Mouse (Mus musculus): ENCODE measurements around the gene Gfra4. TPM values are rescaled to one million over a fixed set of nuclear protein-coding genes. Genes with fewer than 3 reads are reported as not detected.

The Gfra4 gene
- polyA plus RNA-seq, 1 experiment: 0.73 TPM

DNA sequence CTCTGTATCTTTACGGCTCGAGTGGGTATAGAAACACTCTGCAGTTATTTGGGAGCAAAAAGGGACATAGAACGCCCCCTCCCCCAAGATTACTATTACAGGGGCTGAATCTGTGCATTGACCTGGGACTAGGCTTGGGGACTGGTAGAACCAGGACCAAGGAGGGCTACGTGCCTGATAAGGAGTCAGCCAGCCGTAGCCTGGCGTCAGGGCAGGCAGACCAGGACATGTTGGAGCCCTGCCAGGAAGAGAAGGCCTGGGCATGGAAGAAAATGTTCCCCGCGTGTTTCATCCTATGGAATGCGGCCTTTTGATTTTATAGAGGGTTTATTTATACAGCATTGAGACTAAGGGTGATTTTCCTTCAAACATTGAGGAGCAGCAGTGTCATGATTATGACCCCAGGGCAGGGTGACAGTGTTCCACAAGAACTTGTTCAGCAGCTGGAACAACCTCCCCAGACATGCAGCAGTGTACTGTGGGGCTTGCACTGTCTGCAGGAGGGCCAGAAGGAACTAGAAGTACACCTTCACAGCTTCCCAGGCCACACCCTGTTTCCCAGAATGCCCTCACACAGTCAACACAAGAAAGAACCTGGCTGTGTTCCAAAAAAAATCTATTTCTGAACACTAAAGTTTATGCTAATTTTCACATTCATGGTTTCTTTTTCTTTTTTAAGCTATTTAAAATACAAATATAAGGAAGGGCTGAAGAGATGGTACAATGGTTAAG, 2.3 kb upstream of the Gfra4 start:
- Histone ChIP-seq H3K27ac (ENCODE audit: insufficient read depth, low read length) (no peak overlapping the region), H3K9me3 (replicated peaks; ENCODE audit: control insufficient read depth, insufficient read depth, low read length, poor library complexity, severe bottlenecking) (no peaks in the 10 kb centered on the region), H3K36me3 (ENCODE audit: control insufficient read depth, insufficient read depth, low read length, poor library complexity, severe bottlenecking) (no peaks in the 10 kb centered on the region), H3K4me1 (ENCODE audit: control insufficient read depth, insufficient read depth, low read length) (no peaks in the 10 kb centered on the region), H3K9ac (ENCODE audit: low read depth, poor library complexity, severe bottlenecking) (peak overlapping the region; percentile 12; the same call in 1 of the 2 replicates), H3K4me3 (ENCODE audit: low read depth, low read length) (no peak overlapping the region), H3K27me3 (ENCODE audit: control insufficient read depth, insufficient read depth, low read length, poor library complexity, severe bottlenecking) (peaks cover 7% of the 10 kb centered on the region; the same call in 1 of the 2 replicates)
- TF ChIP-seq POLR2A (IDR thresholded peaks at IDR 0.05; ENCODE audit: insufficient read depth, low read length) (no peak), EP300 (IDR thresholded peaks at IDR 0.05; ENCODE audit: insufficient read depth, low read depth, low read length) (no peak), CTCF (IDR thresholded peaks at IDR 0.05; ENCODE audit: low read depth, low read length) (no peak)

DNA sequence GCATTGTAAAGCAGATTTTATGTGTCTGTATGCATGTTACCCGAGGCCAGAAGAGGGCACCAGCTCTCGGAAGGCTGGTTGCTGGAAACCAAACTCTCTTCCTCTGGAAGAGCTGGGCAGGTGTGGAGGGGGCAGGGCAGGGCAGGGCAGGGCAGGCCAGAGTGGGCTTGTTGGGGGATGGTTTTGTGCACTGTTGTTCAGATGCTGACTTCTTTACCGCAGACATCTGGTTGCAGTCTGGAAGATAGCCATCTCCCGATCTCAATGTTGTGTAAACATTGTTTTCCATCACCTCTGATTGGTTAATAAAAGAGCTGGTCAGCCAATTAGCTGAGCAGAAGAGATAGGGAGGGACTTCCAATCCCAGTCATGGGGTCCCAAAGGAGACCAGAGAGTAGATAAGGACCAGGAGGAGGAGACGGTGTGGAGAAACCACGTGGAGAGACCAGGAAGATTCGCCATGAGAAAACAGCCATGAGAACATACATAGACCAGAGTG, 1.5 kb upstream of the Gfra4 start:
- Histone ChIP-seq H3K27me3 (ENCODE audit: control insufficient read depth, insufficient read depth, low read length, poor library complexity, severe bottlenecking) (peaks cover 7% of the 10 kb centered on the region; the same call in 1 of the 2 replicates), H3K27ac (ENCODE audit: insufficient read depth, low read length) (no peak overlapping the region), H3K9ac (ENCODE audit: low read depth, poor library complexity, severe bottlenecking) (peak overlapping the region; percentile 12; the same call in 1 of the 2 replicates)

DNA sequence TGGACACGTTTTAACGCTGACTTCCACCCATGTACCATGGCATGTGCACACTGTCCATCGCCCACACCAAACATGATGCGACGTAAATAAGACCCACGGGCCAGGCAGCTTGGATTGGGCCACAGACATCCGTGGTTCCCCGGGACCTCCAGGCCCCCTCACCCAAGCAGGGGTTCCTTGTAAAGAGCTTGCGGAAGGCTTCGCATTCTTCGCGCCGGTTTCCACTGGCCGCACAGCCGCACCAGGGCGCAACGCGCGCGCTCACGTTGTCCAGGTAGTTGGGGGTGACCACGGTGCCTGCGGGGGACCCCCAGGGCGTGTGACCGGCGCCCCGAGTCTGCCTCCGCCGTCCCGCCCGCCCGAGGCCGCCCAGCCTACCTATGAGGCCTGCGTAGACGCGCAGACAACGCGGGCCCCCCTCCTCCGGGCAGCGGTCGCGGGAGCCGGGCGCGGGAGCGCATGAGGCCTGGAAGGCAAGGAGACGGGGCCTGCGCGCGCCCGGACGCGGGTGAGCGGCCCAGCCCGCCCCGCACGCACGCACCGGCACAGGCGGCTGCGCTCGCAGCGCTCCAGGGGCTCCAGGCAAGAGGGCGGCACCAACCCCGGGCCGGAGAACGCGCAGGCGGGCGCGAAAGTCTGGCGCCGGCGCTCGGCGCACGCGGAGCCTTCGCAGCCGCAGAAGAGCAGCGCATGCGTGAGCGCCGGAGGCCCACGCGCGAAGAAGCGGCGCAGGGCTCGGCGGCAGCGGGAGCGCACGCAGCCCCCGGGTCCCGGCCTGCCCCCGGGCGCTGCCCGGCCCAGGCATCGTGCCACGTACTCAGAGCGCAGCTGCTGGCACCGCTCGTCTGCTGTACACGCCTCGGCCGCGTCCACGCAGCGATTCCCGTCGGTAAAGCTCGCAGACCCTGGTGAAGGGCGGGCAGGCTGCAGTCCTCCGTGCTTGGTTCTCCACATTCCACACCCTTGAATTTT, 1.7 kb downstream of the Gfra4 start:
- TF ChIP-seq CTCF (IDR thresholded peaks at IDR 0.05; ENCODE audit: low read depth, low read length) (no peak), POLR2A (IDR thresholded peaks at IDR 0.05; ENCODE audit: insufficient read depth, low read length) (no peak), EP300 (IDR thresholded peaks at IDR 0.05; ENCODE audit: insufficient read depth, low read depth, low read length) (no peak)
- H3K27me3 ChIP-seq (ENCODE audit: control insufficient read depth, insufficient read depth, low read length, poor library complexity, severe bottlenecking): peaks cover 7% of the 10 kb centered on the region; the same call in 1 of the 2 replicates

More for the DNA sequence above, 1.5 kb upstream of the Gfra4 start:
- Histone ChIP-seq H3K36me3 (ENCODE audit: control insufficient read depth, insufficient read depth, low read length, poor library complexity, severe bottlenecking) (no peaks in the 10 kb centered on the region), H3K4me3 (ENCODE audit: low read depth, low read length) (peak overlapping the region; percentile 55), H3K9me3 (replicated peaks; ENCODE audit: control insufficient read depth, insufficient read depth, low read length, poor library complexity, severe bottlenecking) (no peaks in the 10 kb centered on the region), H3K4me1 (ENCODE audit: control insufficient read depth, insufficient read depth, low read length) (no peaks in the 10 kb centered on the region)
- TF ChIP-seq POLR2A (IDR thresholded peaks at IDR 0.05; ENCODE audit: insufficient read depth, low read length) (no peak), CTCF (IDR thresholded peaks at IDR 0.05; ENCODE audit: low read depth, low read length) (peak; percentile 46), EP300 (IDR thresholded peaks at IDR 0.05; ENCODE audit: insufficient read depth, low read depth, low read length) (no peak)

DNA sequence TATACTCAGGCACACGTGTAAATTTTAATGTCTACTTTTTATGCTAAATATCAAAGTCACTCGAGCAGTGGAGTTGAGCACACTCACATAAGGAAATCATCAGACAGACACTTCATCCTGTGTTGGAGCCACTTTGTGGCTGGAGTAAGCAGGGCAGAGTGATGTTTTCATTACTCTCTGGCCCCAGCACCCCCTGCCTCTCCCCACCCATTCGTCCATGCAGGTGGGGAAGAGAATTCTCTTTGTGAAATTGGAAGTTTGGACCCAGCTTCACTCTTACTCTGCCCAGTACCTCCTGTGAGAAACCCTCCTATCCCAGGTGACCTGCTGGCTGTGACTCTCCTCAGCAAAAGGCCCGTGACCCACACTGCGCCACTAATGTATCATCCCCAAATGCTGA, 4.2 kb downstream of the Gfra4 start:
- Histone ChIP-seq H3K27me3 (ENCODE audit: control insufficient read depth, insufficient read depth, low read length, poor library complexity, severe bottlenecking) (peaks cover 7% of the 10 kb centered on the region; the same call in 1 of the 2 replicates), H3K27ac (ENCODE audit: insufficient read depth, low read length) (no peak overlapping the region), H3K36me3 (ENCODE audit: control insufficient read depth, insufficient read depth, low read length, poor library complexity, severe bottlenecking) (no peaks in the 10 kb centered on the region), H3K9ac (ENCODE audit: low read depth, poor library complexity, severe bottlenecking) (no peak overlapping the region), H3K4me1 (ENCODE audit: control insufficient read depth, insufficient read depth, low read length) (no peaks in the 10 kb centered on the region), H3K9me3 (replicated peaks; ENCODE audit: control insufficient read depth, insufficient read depth, low read length, poor library complexity, severe bottlenecking) (peaks cover 3% of the 10 kb centered on the region), H3K4me3 (ENCODE audit: low read depth, low read length) (no peak overlapping the region)
- TF ChIP-seq POLR2A (IDR thresholded peaks at IDR 0.05; ENCODE audit: insufficient read depth, low read length): no peak
- TF ChIP-seq EP300 (IDR thresholded peaks at IDR 0.05; ENCODE audit: insufficient read depth, low read depth, low read length): no peak
- TF ChIP-seq CTCF (IDR thresholded peaks at IDR 0.05; ENCODE audit: low read depth, low read length): no peak

More for the DNA sequence above, 1.7 kb downstream of the Gfra4 start:
- no peaks in the 10 kb centered on the region for H3K4me1 ChIP-seq (ENCODE audit: control insufficient read depth, insufficient read depth, low read length)
- no peaks in the 10 kb centered on the region for H3K36me3 ChIP-seq (ENCODE audit: control insufficient read depth, insufficient read depth, low read length, poor library complexity, severe bottlenecking)
- H3K27ac ChIP-seq (ENCODE audit: insufficient read depth, low read length): no peak overlapping the region
- H3K9ac ChIP-seq (ENCODE audit: low read depth, poor library complexity, severe bottlenecking): peak overlapping the region; percentile 62
- H3K4me3 ChIP-seq (ENCODE audit: low read depth, low read length): peak overlapping the region; percentile 56
- H3K9me3 ChIP-seq (replicated peaks; ENCODE audit: control insufficient read depth, insufficient read depth, low read length, poor library complexity, severe bottlenecking): no peaks in the 10 kb centered on the region

DNA sequence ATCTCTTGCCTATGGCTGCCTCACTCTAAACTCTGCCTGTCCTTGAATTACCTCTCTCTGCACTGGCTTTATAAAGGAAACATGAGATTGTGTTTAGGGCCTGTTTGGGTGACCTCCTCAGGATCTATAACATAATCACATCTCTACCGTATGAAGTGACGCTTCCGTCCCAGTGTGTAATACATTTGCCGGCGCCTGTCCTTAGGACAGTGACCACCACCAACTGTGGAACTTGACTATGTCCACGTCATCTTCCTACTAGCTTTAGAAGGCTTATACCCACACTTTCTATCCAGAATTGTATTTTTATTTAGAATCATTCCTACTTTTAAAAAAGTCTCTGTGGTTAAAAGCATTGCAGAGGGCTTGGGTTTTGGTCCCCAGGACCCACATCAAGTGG, 4.7 kb downstream of the Gfra4 start:
- Histone ChIP-seq H3K27me3 (ENCODE audit: control insufficient read depth, insufficient read depth, low read length, poor library complexity, severe bottlenecking) (peaks cover 7% of the 10 kb centered on the region; the same call in 1 of the 2 replicates), H3K9me3 (replicated peaks; ENCODE audit: control insufficient read depth, insufficient read depth, low read length, poor library complexity, severe bottlenecking) (peaks cover 3% of the 10 kb centered on the region), H3K27ac (ENCODE audit: insufficient read depth, low read length) (no peak overlapping the region), H3K36me3 (ENCODE audit: control insufficient read depth, insufficient read depth, low read length, poor library complexity, severe bottlenecking) (no peaks in the 10 kb centered on the region), H3K9ac (ENCODE audit: low read depth, poor library complexity, severe bottlenecking) (no peak overlapping the region), H3K4me3 (ENCODE audit: low read depth, low read length) (no peak overlapping the region), H3K4me1 (ENCODE audit: control insufficient read depth, insufficient read depth, low read length) (no peaks in the 10 kb centered on the region)
- TF ChIP-seq CTCF (IDR thresholded peaks at IDR 0.05; ENCODE audit: low read depth, low read length) (no peak), EP300 (IDR thresholded peaks at IDR 0.05; ENCODE audit: insufficient read depth, low read depth, low read length) (no peak), POLR2A (IDR thresholded peaks at IDR 0.05; ENCODE audit: insufficient read depth, low read length) (no peak)

All from ES-Bruce4 (cell line).